11 mouse cellular contexts compared by ENCODE assay signal in the genomic region with DNA sequence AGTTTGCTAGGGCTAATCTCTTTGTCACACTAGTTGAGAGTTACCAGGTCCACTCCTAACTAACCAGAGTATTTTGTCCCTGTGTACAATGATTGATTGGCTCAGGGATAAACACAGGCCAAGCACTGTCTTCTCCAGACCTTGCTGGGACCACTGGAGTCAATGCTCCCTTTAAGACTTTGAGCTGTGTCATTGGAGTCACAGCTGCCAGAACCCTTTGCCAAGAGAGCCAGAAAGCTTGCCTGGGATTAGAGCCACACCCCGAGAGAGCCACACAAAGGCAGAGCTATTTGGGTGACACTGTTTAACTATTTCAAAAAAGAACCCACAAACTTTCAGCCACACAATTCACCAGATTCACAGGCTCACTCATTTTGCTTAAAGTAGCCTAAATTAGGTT. TPM values are rescaled to one million over a fixed set of nuclear protein-coding genes. Genes with fewer than 3 reads are reported as not detected.
DNase-seq lines count a peak whose midpoint lies in the region; TF ChIP-seq lines count a peak whose summit lies in the region.
"Had no signal": no experiment of that assay in that cellular context is flagged by ENCODE, and none has a peak within 500 bp of the region (broad histone marks: within the 10 kb centered on the region; RNA-seq: fewer than 3 reads in every experiment).

No protein-coding gene starts in this region.

- DNase-seq in cerebellum, postnatal 10 days = peak; percentile 19 to 46
- DNase-seq in cerebellum, adult 8-10 months = no peak
- peak; percentile 10 to 17 for DNase-seq in layer of hippocampus, postnatal 10 days (ENCODE audit: low spot score in 2 of 2)
- no peak for DNase-seq in layer of hippocampus, postnatal 25 days (ENCODE audit: extremely low spot score in 1 of 2, low spot score in 1 of 2)
- DNase-seq in brain, embryonic 14.5 days (ENCODE audit: low read depth) = peak; percentile 25
- peak; percentile 15 for DNase-seq in lung, postnatal 25 days (ENCODE audit: low spot score)
- no peak for DNase-seq in c-Kit-positive CD71-positive TER-119-positive erythroid progenitor cells, embryonic 14.5 days (ENCODE audit: low spot score)
- DNase-seq in ovary, adult 18-20 months (ENCODE audit: low spot score) = no peak
- DNase-seq: spleen, adult 18-20 months; thymus, postnatal 14 days had no signal

- no peak for TF ChIP-seq CTCF in brain, embryonic 14.5 days (IDR thresholded peaks at IDR 0.05; ENCODE audit: borderline replicate concordance, extremely low read depth, insufficient read depth, insufficient read length)

- no peak for TF ChIP-seq POLR2A in brain, embryonic 14.5 days (IDR thresholded peaks at IDR 0.05; ENCODE audit: borderline replicate concordance, extremely low read depth, insufficient read depth, insufficient read length, poor library complexity, severe bottlenecking)

RNA-seq across cellular contexts. Expression of gene Acyp2, which starts 23.3 kb away (rescaled TPM):
- total RNA-seq in layer of hippocampus, postnatal 10 days (2021) = 10 to 100 TPM; 26.3 to 26.8 TPM
- total RNA-seq in layer of hippocampus, postnatal 25 days (2021) = 10 to 100 TPM; 25.4 to 29.2 TPM
- polyA plus RNA-seq in brain, embryonic 14.5 days (2012; rRNA removed) = 6.0 and 8.1 TPM in 2 replicates
- polyA plus RNA-seq: Patski had no signal

Comparison
In these comparisons a context has a peak if more than half of its experiments do, and no peak if none do; other contexts are left out.
1. DNase-seq: peak in cerebellum, postnatal 10 days (2 of 2), layer of hippocampus, postnatal 10 days (2 of 2), brain, embryonic 14.5 days (single experiment) and lung, postnatal 25 days (single experiment); none in cerebellum, adult 8-10 months (single experiment), layer of hippocampus, postnatal 25 days (0 of 2), c-Kit-positive CD71-positive TER-119-positive erythroid progenitor cells, embryonic 14.5 days (single experiment) and ovary, adult 18-20 months (single experiment).